Mouse (Mus musculus): Measurements from ENCODE around the gene Selplg. TPM values are rescaled to one million over a fixed set of nuclear protein-coding genes. Genes with fewer than 3 reads are reported as not detected.

The Selplg gene
- 0.98 and 1.2 TPM in 2 replicates for polyA plus RNA-seq (2015; fragmentation: Nextera tagmentation; extraction: Ambion mirVana)

GRCm38 (mm10) chr5:113832490-113832901 lies at the start of gene Selplg:
TSS of gene Selplg (minus strand) at chr5:113832644.
- no peak within 1 kb of the TSS for H3K9ac ChIP-seq (replicated peaks)
- no peak for ATAC-seq
- H3K27me3 ChIP-seq: no peaks in the 10 kb centered on the region
- 49% methylated on average over 8 of the region's 8 CpGs for WGBS
- no peaks in the 10 kb centered on the region for H3K4me1 ChIP-seq (replicated peaks)
- H3K4me2 ChIP-seq (replicated peaks): no peak within 1 kb of the TSS
- H3K27ac ChIP-seq: 0 out of 2 replicates have a peak within 1 kb of the TSS, but pooled peaks have one; percentile 14
- H3K36me3 ChIP-seq: no peaks in the 10 kb centered on the region
- no peak within 1 kb of the TSS for H3K4me3 ChIP-seq (replicated peaks)
- no peaks in the 10 kb centered on the region for H3K9me3 ChIP-seq

GRCm38 (mm10) chr5:113881136-113881535 lies 48.7 kb upstream of the Selplg start:
- 97% methylated on average over 14 of the region's 14 CpGs for WGBS
- no peak overlapping the region for H3K4me3 ChIP-seq (replicated peaks)
- H3K4me2 ChIP-seq (replicated peaks): no peak overlapping the region
- peaks cover 47% of the 10 kb centered on the region for H3K36me3 ChIP-seq
- H3K27ac ChIP-seq: no peak overlapping the region
- no peak overlapping the region for H3K9ac ChIP-seq (replicated peaks)
- ATAC-seq: no peak
- no peaks in the 10 kb centered on the region for H3K27me3 ChIP-seq
- no peaks in the 10 kb centered on the region for H3K9me3 ChIP-seq
- H3K4me1 ChIP-seq (replicated peaks): peaks cover 74% of the 10 kb centered on the region

GRCm38 (mm10) chr5:113878943-113879617 lies 46.6 kb upstream of the Selplg start:
- H3K9ac ChIP-seq (replicated peaks): no peak overlapping the region
- H3K27me3 ChIP-seq: no peaks in the 10 kb centered on the region
- no peak overlapping the region for H3K4me3 ChIP-seq (replicated peaks)
- peaks cover 74% of the 10 kb centered on the region for H3K4me1 ChIP-seq (replicated peaks)
- no peaks in the 10 kb centered on the region for H3K9me3 ChIP-seq
- H3K36me3 ChIP-seq: peaks cover 59% of the 10 kb centered on the region
- WGBS: 92% methylated on average over 17 of the region's 17 CpGs
- no peak overlapping the region for H3K4me2 ChIP-seq (replicated peaks)
- no peak for ATAC-seq
- no peak overlapping the region for H3K27ac ChIP-seq

- WGBS: 72% methylated on average over 3 of the region's 3 CpGs
- ATAC-seq: no peak
- no peak overlapping the region for H3K27ac ChIP-seq
- peaks cover 59% of the 10 kb centered on the region for H3K36me3 ChIP-seq
- peaks cover 71% of the 10 kb centered on the region for H3K4me1 ChIP-seq (replicated peaks)
- H3K27me3 ChIP-seq: no peaks in the 10 kb centered on the region
- no peak overlapping the region for H3K4me3 ChIP-seq (replicated peaks)
- 0 out of 2 replicates have a peak overlapping the region, but pooled peaks have one; percentile 32 for H3K9ac ChIP-seq (replicated peaks)
- H3K4me2 ChIP-seq (replicated peaks): no peak overlapping the region
- no peaks in the 10 kb centered on the region for H3K9me3 ChIP-seq
Observed at GRCm38 (mm10) chr5:113877565-113877964, 45.1 kb upstream of the Selplg start.

GRCm38 (mm10) chr5:113876176-113876575 lies 43.7 kb upstream of the Selplg start:
- Histone ChIP-seq H3K27me3 (no peaks in the 10 kb centered on the region), H3K4me3 (replicated peaks) (no peak overlapping the region), H3K4me2 (replicated peaks) (no peak overlapping the region), H3K9ac (replicated peaks) (no peak overlapping the region), H3K27ac (peak overlapping the region; percentile 99; the same call in 1 of the 2 replicates), H3K36me3 (peaks cover 49% of the 10 kb centered on the region), H3K4me1 (replicated peaks) (peaks cover 75% of the 10 kb centered on the region), H3K9me3 (no peaks in the 10 kb centered on the region)
- WGBS: 95% methylated on average over 7 of the region's 7 CpGs
- no peak for ATAC-seq

GRCm38 (mm10) chr5:113875625-113876024 lies 43.2 kb upstream of the Selplg start:
- ATAC-seq: no peak
- no peak overlapping the region for H3K4me2 ChIP-seq (replicated peaks)
- H3K4me1 ChIP-seq (replicated peaks): peaks cover 80% of the 10 kb centered on the region
- peak overlapping the region; percentile 99 for H3K27ac ChIP-seq
- peaks cover 44% of the 10 kb centered on the region for H3K36me3 ChIP-seq
- H3K9ac ChIP-seq (replicated peaks): no peak overlapping the region
- WGBS: 94% methylated on average over 4 of the region's 4 CpGs
- H3K9me3 ChIP-seq: no peaks in the 10 kb centered on the region
- no peak overlapping the region for H3K4me3 ChIP-seq (replicated peaks)
- H3K27me3 ChIP-seq: no peaks in the 10 kb centered on the region

GRCm38 (mm10) chr5:113874063-113875024 lies 41.9 kb upstream of the Selplg start:
- Histone ChIP-seq H3K27me3 (no peaks in the 10 kb centered on the region), H3K27ac (peak overlapping the region; percentile 99), H3K4me3 (replicated peaks) (peak overlapping the region; percentile 21), H3K9ac (replicated peaks) (peak overlapping the region; percentile 68), H3K4me2 (replicated peaks) (peak overlapping the region; percentile 44), H3K9me3 (no peaks in the 10 kb centered on the region), H3K36me3 (peaks cover 32% of the 10 kb centered on the region), H3K4me1 (replicated peaks) (peaks cover 93% of the 10 kb centered on the region)
- WGBS: 52% methylated on average over 19 of the region's 19 CpGs
- ATAC-seq: no peak

- Histone ChIP-seq H3K4me1 (replicated peaks) (peaks cover 96% of the 10 kb centered on the region), H3K4me2 (replicated peaks) (peak overlapping the region; percentile 44), H3K4me3 (replicated peaks) (peak overlapping the region; percentile 21), H3K36me3 (peaks cover 22% of the 10 kb centered on the region), H3K27ac (peak overlapping the region; percentile 99), H3K9me3 (no peaks in the 10 kb centered on the region), H3K9ac (replicated peaks) (peak overlapping the region; percentile 68), H3K27me3 (no peaks in the 10 kb centered on the region)
- ATAC-seq: peak; percentile 94
- 2% methylated on average over 13 of the region's 15 CpGs for WGBS
Observed at GRCm38 (mm10) chr5:113872936-113873912, 40.8 kb upstream of the Selplg start.

GRCm38 (mm10) chr5:113871903-113872548 lies 39.6 kb upstream of the Selplg start:
- Histone ChIP-seq H3K27me3 (no peaks in the 10 kb centered on the region), H3K4me2 (replicated peaks) (no peak overlapping the region), H3K9ac (replicated peaks) (peak overlapping the region; percentile 39; the same call in 1 of the 2 replicates), H3K36me3 (peaks cover 17% of the 10 kb centered on the region), H3K27ac (peak overlapping the region; percentile 99), H3K4me1 (replicated peaks) (peaks cover 90% of the 10 kb centered on the region), H3K9me3 (no peaks in the 10 kb centered on the region), H3K4me3 (replicated peaks) (no peak overlapping the region)
- 72% methylated on average over 7 of the region's 7 CpGs for WGBS
- peak; percentile 0; the same call in 1 of the 2 replicates for ATAC-seq

- H3K9ac ChIP-seq (replicated peaks): no peak overlapping the region; the same call in 1 of the 2 replicates
- 46% methylated on average over 21 of the region's 21 CpGs for WGBS
- H3K27ac ChIP-seq: peak overlapping the region; percentile 99
- H3K36me3 ChIP-seq: peaks cover 10% of the 10 kb centered on the region
- ATAC-seq: no peak
- no peak overlapping the region for H3K4me3 ChIP-seq (replicated peaks)
- H3K4me2 ChIP-seq (replicated peaks): no peak overlapping the region
- peaks cover 75% of the 10 kb centered on the region for H3K4me1 ChIP-seq (replicated peaks)
- H3K27me3 ChIP-seq: no peaks in the 10 kb centered on the region
- H3K9me3 ChIP-seq: no peaks in the 10 kb centered on the region
Observed at GRCm38 (mm10) chr5:113870393-113871040, 38.1 kb upstream of the Selplg start.

All from midbrain, embryonic 13.5 days (tissue).